Mouse (Mus musculus): ENCODE measurements around the gene Lrrc61. TPM values are rescaled to one million over a fixed set of nuclear protein-coding genes. Genes with fewer than 3 reads are reported as not detected.

The Lrrc61 gene
- polyA plus RNA-seq, 1 experiment from 2014 or later = 7.6 TPM

DNA sequence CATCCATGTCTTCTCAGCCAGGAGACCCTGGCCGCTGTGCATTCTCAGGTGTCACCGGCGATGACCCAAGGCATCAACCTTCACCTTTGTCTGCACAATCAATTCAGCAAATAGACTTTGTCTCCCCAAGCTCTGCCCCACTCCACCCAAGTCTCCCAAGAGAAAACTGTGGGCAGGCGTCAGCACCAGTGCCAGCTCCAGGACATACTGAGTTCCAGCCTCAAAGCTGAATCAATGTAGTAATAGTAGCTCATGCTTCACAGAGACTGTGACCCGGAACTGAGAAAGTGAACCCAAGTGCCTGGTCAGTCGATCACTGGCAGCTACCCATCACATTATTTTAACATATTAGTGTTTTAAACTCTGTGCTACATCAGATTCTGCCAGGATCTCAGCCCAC is 6.3 kb upstream of the Lrrc61 start:
- Histone ChIP-seq H3K36me3 (no peaks in the 10 kb centered on the region), H3K9me3 (no peaks in the 10 kb centered on the region), H3K9ac (no peak overlapping the region), H3K4me1 (no peaks in the 10 kb centered on the region), H3K4me2 (no peak overlapping the region), H3K4me3 (no peak overlapping the region), H3K27ac (replicated peaks) (no peak overlapping the region), H3K27me3 (replicated peaks) (no peaks in the 10 kb centered on the region; the same call in 1 of the 2 replicates)
- 77% methylated on average over 6 of the region's 6 CpGs for WGBS
- ATAC-seq (ENCODE audit: extremely low read depth, insufficient number of reproducible peaks, low FRiP score, low TSS enrichment) = no peak

DNA sequence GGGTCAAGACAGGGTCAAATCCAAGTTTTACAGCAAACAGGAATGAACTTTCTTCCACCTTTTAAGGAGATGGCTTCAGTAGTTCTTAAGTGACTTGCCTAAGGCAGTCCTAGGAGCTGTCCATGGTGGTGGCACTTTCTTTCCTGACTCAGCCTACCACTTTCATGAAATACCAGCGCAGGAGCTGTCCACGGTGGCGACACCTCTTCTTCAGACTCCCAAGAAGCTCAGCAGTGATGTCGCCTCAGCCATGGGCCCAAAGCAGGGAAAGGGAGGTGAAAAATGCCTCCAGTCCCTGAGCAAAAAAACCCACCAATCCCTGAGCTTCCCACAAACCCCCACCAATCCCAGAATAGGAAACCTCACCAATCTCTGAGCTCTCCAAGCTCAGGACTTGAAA is 1.7 kb upstream of the Lrrc61 start:
- H3K9me3 ChIP-seq = no peaks in the 10 kb centered on the region
- no peak for ATAC-seq (ENCODE audit: extremely low read depth, insufficient number of reproducible peaks, low FRiP score, low TSS enrichment)

GRCm38 (mm10) chr6:48553819-48554218 is 777 bp upstream of the Lrrc61 start:
- Histone ChIP-seq H3K4me3 (peak overlapping the region; percentile 62), H3K9ac (peak overlapping the region; percentile 83), H3K9me3 (no peaks in the 10 kb centered on the region), H3K27me3 (replicated peaks) (no peaks in the 10 kb centered on the region), H3K4me2 (peak overlapping the region; percentile 81), H3K36me3 (peaks cover 15% of the 10 kb centered on the region), H3K4me1 (peaks cover 16% of the 10 kb centered on the region), H3K27ac (replicated peaks) (peak overlapping the region; percentile 97)
- ATAC-seq (ENCODE audit: extremely low read depth, insufficient number of reproducible peaks, low FRiP score, low TSS enrichment) = no peak
- whole genome bisulfite sequencing = 71% methylated on average over 4 of the region's 4 CpGs

More for the DNA sequence above, 1.7 kb upstream of the Lrrc61 start:
- Histone ChIP-seq H3K4me3 (no peak overlapping the region), H3K4me1 (peaks cover 16% of the 10 kb centered on the region), H3K27ac (replicated peaks) (no peak overlapping the region), H3K27me3 (replicated peaks) (no peaks in the 10 kb centered on the region), H3K4me2 (no peak overlapping the region), H3K9ac (no peak overlapping the region), H3K36me3 (peaks cover 9% of the 10 kb centered on the region)
- WGBS = 42% methylated on average over 4 of the region's 4 CpGs

GRCm38 (mm10) chr6:48555104-48555890 is 701 bp downstream of the Lrrc61 start:
- no peaks in the 10 kb centered on the region for H3K27me3 ChIP-seq (replicated peaks)
- H3K4me2 ChIP-seq = peak overlapping the region; percentile 81
- peak overlapping the region; percentile 97 for H3K27ac ChIP-seq (replicated peaks)
- H3K9me3 ChIP-seq = no peaks in the 10 kb centered on the region
- ATAC-seq (ENCODE audit: extremely low read depth, insufficient number of reproducible peaks, low FRiP score, low TSS enrichment) = peak; percentile 38; the same call in 1 of the 2 replicates
- H3K36me3 ChIP-seq = peaks cover 26% of the 10 kb centered on the region
- H3K4me3 ChIP-seq = peak overlapping the region; percentile 62
- 30% methylated on average over 14 of the region's 14 CpGs for WGBS
- peaks cover 16% of the 10 kb centered on the region for H3K4me1 ChIP-seq
- H3K9ac ChIP-seq = peak overlapping the region; percentile 83

GRCm38 (mm10) chr6:48555956-48556355 is 1.4 kb downstream of the Lrrc61 start:
- Histone ChIP-seq H3K27me3 (replicated peaks) (no peaks in the 10 kb centered on the region), H3K4me1 (peaks cover 16% of the 10 kb centered on the region), H3K4me3 (no peak overlapping the region), H3K36me3 (peaks cover 28% of the 10 kb centered on the region), H3K4me2 (0 out of 2 replicates have a peak overlapping the region, but pooled peaks have one; percentile 81), H3K27ac (replicated peaks) (peak overlapping the region; percentile 97; the same call in 1 of the 2 replicates), H3K9ac (no peak overlapping the region), H3K9me3 (no peaks in the 10 kb centered on the region)
- 86% methylated on average over 3 of the region's 3 CpGs for WGBS
- no peak for ATAC-seq (ENCODE audit: extremely low read depth, insufficient number of reproducible peaks, low FRiP score, low TSS enrichment)

DNA sequence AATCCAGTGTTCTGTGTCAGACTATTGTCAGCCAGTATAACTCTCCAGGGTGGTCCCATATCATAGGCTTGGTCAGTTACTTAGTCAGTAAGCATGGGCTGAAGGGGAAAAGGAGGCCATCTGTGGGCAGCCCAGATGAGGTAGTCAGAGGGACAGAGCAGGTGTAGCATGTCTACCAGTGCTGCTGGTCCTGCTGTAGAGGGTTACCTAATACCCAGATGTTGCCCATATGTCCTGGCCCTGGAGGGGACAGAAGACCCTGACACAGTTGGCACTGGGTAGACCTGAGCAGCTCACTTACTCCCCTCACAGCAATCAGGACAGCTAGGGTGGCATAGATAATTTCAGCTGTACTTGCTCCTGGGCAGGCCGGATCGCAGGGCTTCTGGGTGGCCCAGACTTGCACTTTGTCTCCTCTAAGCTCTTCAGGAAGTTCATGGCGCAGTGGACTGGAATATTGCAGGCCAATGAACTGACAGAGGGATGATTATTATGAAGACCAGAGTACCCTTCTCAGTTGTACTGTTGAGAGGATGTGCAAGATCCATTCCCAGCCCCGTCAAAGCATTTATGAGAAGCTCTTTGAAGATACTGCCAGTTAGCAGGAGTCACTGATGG is 11.2 kb downstream of the Lrrc61 start:
- peaks cover 46% of the 10 kb centered on the region for H3K4me1 ChIP-seq
- H3K27ac ChIP-seq (replicated peaks) = peak overlapping the region; percentile 74
- no peaks in the 10 kb centered on the region for H3K27me3 ChIP-seq (replicated peaks)
- 76% methylated on average over 4 of the region's 4 CpGs for WGBS
- no peak for ATAC-seq (ENCODE audit: extremely low read depth, insufficient number of reproducible peaks, low FRiP score, low TSS enrichment)
- no peak overlapping the region for H3K4me2 ChIP-seq
- no peak overlapping the region for H3K4me3 ChIP-seq
- H3K9ac ChIP-seq = no peak overlapping the region
- peaks cover 23% of the 10 kb centered on the region for H3K36me3 ChIP-seq
- no peaks in the 10 kb centered on the region for H3K9me3 ChIP-seq

GRCm38 (mm10) chr6:48566312-48566711 is 11.7 kb downstream of the Lrrc61 start:
- peaks cover 46% of the 10 kb centered on the region for H3K4me1 ChIP-seq
- ATAC-seq (ENCODE audit: extremely low read depth, insufficient number of reproducible peaks, low FRiP score, low TSS enrichment) = no peak
- 9% methylated on average over 5 of the region's 5 CpGs for WGBS
- peaks cover 23% of the 10 kb centered on the region for H3K36me3 ChIP-seq
- H3K9me3 ChIP-seq = no peaks in the 10 kb centered on the region
- H3K27me3 ChIP-seq (replicated peaks) = no peaks in the 10 kb centered on the region
- H3K4me2 ChIP-seq = no peak overlapping the region
- peak overlapping the region; percentile 34; the same call in 1 of the 2 replicates for H3K9ac ChIP-seq
- peak overlapping the region; percentile 74 for H3K27ac ChIP-seq (replicated peaks)
- no peak overlapping the region for H3K4me3 ChIP-seq

DNA sequence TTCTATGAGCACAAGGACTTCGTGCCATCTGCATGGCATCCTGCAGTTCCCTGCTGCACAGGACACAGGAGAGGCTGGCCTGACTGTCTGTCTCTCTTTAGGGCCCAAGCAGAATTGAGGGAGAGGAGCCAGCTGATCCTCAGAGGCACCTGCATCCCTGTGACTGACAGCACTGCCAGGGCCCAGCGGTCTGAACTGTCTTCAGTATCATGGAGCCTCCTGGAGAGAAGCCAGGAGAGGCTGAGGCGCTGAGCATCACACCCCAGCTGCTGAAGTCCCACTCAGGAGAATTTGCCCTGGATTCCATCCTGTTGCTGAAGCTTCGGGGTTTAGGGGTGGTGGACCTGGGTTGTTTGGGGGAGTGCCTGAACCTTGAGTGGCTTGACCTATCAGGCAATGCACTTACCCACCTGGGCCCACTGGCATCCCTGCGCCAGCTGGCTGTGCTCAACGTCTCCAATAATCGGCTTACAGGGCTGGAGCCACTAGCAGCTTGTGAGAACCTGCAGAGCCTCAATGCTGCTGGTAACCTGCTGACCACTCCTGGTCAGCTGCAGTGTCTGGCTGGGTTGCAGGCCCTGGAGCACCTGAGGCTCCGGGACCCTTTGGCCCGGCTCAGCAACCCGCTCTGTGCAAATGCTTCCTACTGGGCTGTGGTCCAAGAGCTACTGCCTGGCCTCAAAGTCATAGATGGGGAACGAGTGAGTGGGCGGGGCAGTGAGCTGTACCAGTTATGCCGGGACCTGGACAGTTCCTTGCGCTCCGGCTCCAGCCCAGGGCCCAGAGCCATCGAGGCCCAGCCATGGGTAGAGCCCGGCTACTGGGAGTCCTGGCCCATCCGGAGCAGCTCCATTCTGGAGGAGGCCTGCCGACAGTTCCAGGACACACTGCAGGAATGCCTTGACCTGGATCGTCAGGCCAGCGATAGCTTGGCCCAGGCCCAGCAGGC is 13.7 kb downstream of the Lrrc61 start:
- Histone ChIP-seq H3K4me3 (no peak overlapping the region; the same call in 1 of the 2 replicates), H3K27me3 (replicated peaks) (no peaks in the 10 kb centered on the region), H3K9me3 (no peaks in the 10 kb centered on the region), H3K36me3 (peaks cover 13% of the 10 kb centered on the region), H3K4me2 (peak overlapping the region; percentile 60), H3K27ac (replicated peaks) (peak overlapping the region; percentile 87), H3K9ac (peak overlapping the region; percentile 70), H3K4me1 (peaks cover 66% of the 10 kb centered on the region)
- ATAC-seq (ENCODE audit: extremely low read depth, insufficient number of reproducible peaks, low FRiP score, low TSS enrichment) = peak; percentile 7; the same call in 1 of the 2 replicates
- 40% methylated on average over 21 of the region's 21 CpGs for WGBS

DNA sequence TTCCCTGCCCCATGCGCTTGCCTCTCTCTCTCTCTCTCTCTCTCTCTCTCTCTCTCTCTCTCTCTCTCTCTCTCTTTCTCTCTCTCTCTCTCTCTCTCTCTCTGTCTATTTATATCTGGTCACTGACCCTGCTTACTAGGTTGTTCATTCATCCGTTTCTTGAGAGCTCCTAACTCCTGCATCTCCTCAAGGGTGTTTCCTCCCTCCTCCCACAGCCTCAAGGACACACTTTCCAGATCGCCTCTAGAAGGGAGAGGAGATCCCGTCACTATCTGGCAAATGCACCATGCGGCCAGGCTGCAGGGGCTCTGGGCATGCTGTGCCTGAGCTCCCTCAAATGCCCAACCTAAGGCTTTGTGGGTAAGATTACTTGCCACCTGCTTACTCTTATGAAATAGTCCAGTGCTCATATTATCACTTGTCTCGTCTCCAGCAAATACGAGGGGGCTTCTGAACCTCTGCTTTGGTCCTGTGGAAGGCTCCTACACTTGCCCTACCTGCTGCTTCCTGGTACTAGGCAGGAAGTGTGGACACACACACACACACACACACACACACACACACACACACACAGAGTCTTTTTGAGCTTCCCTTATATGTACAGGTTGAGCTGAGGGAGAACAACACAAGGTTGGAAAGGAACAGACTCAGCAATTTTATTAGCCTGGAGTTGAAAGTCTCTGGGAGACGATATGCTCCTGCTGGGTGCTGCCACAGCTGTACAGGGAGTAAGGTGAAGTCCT is 14.6 kb downstream of the Lrrc61 start:
- 39% methylated on average over 8 of the region's 8 CpGs for WGBS
- no peak for ATAC-seq (ENCODE audit: extremely low read depth, insufficient number of reproducible peaks, low FRiP score, low TSS enrichment)
- Histone ChIP-seq H3K4me2 (peak overlapping the region; percentile 60), H3K27me3 (replicated peaks) (no peaks in the 10 kb centered on the region), H3K9me3 (no peaks in the 10 kb centered on the region), H3K4me1 (peaks cover 73% of the 10 kb centered on the region), H3K4me3 (no peak overlapping the region), H3K36me3 (peaks cover 8% of the 10 kb centered on the region), H3K27ac (replicated peaks) (peak overlapping the region; percentile 87), H3K9ac (peak overlapping the region; percentile 70)

- Histone ChIP-seq H3K36me3 (no peaks in the 10 kb centered on the region), H3K4me1 (peaks cover 57% of the 10 kb centered on the region), H3K9me3 (no peaks in the 10 kb centered on the region), H3K9ac (peak overlapping the region; percentile 52), H3K27me3 (replicated peaks) (no peaks in the 10 kb centered on the region), H3K27ac (replicated peaks) (peak overlapping the region; percentile 83), H3K4me2 (peak overlapping the region; percentile 49), H3K4me3 (peak overlapping the region; percentile 13; the same call in 1 of the 2 replicates)
- no peak; the same call in 1 of the 2 replicates for ATAC-seq (ENCODE audit: extremely low read depth, insufficient number of reproducible peaks, low FRiP score, low TSS enrichment)
- WGBS = 83% methylated on average over 5 of the region's 5 CpGs
Observed at GRCm38 (mm10) chr6:48572014-48572413, 17.4 kb downstream of the Lrrc61 start.
